Mouse (Mus musculus) testis, adult 2 months (tissue): ENCODE results near the gene Nr4a3.

Experiments used
- CTCF ChIP-seq: fragments of 200-500 bp; IDR thresholded peaks from 2 replicates; pipeline ENCODE4 v1.5.1; 2012; ENCODE audit warnings: low read depth, mild to moderate bottlenecking, inconsistent platforms, low read length, moderate library complexity; ENCODE audit not compliant: control insufficient read depth, insufficient read depth, insufficient replicate concordance
- POLR2A ChIP-seq: fragments of 200-500 bp; IDR thresholded peaks from 2 replicates; pipeline ENCODE4 v1.6.1; 2012; ENCODE audit warnings: low read depth, mild to moderate bottlenecking, inconsistent platforms, low read length, moderate library complexity; ENCODE audit not compliant: control insufficient read depth

- TF ChIP-seq CTCF (no peak), POLR2A (no peak)
These were observed 19.4 kb downstream of the Nr4a3 start for GRCm38 (mm10) chr4:48064311-48064710.
